Mouse (Mus musculus) NIH3T3 (cell line): Measurements from ENCODE around the gene Ly6g6c.
A peak's percentile ranks its signal among the peaks of the same experiment; 100 is the strongest.

Experiments used
- DNase-seq: peaks from one replicate; pipeline ENCODE4 v3.0.0-alpha.2; 2012; ENCODE audit warnings: low read depth

Gene Ly6g6c

GRCm38 (mm10) chr17:35064951-35065947 is at the start of gene Ly6g6c:
Gene Ly6g6c (plus strand): TSS chr17:35065388.
- DNase-seq, result no peak

GRCm38 (mm10) chr17:35016376-35016775 is 48.8 kb upstream of the Ly6g6c start, which contains the start of gene Vwa7:
Gene Vwa7 (plus strand): TSS chr17:35016579.
- peak; percentile 76 for DNase-seq

- DNase-seq, result no peak
Observed at GRCm38 (mm10) chr17:35016791-35017705, 48.1 kb upstream of the Ly6g6c start.

- no peak for DNase-seq
Observed at GRCm38 (mm10) chr17:35017706-35018030, 47.5 kb upstream of the Ly6g6c start.

GRCm38 (mm10) chr17:35018171-35018570 is 47.0 kb upstream of the Ly6g6c start:
- DNase-seq, result no peak

GRCm38 (mm10) chr17:35019894-35020293 is 45.3 kb upstream of the Ly6g6c start:
- DNase-seq, result no peak

- no peak for DNase-seq
Observed at GRCm38 (mm10) chr17:35020551-35020950, 44.6 kb upstream of the Ly6g6c start.

- DNase-seq, result peak; percentile 94
Observed at GRCm38 (mm10) chr17:35021163-35021808, 43.9 kb upstream of the Ly6g6c start.

GRCm38 (mm10) chr17:35021842-35022477 is 43.2 kb upstream of the Ly6g6c start:
- no peak for DNase-seq

- no peak for DNase-seq
Observed at GRCm38 (mm10) chr17:35022541-35023060, 42.6 kb upstream of the Ly6g6c start.

- DNase-seq, result no peak
Observed at GRCm38 (mm10) chr17:35023221-35023620, 42.0 kb upstream of the Ly6g6c start.

GRCm38 (mm10) chr17:35023756-35024155 is 41.4 kb upstream of the Ly6g6c start:
- DNase-seq, result peak; percentile 46

- DNase-seq, result no peak
Observed at GRCm38 (mm10) chr17:35024261-35024660, 40.9 kb upstream of the Ly6g6c start.

GRCm38 (mm10) chr17:35024691-35025488 is 40.3 kb upstream of the Ly6g6c start:
- DNase-seq, result peak; percentile 58

GRCm38 (mm10) chr17:35026206-35026605 is 39.0 kb upstream of the Ly6g6c start:
- no peak for DNase-seq

- DNase-seq, result peak; percentile 57
Observed at GRCm38 (mm10) chr17:35027277-35028068, 37.7 kb upstream of the Ly6g6c start, which contains the start of gene Sapcd1. Gene Sapcd1 (minus strand): TSS chr17:35028016.

GRCm38 (mm10) chr17:35028315-35028714 is 36.9 kb upstream of the Ly6g6c start:
- no peak for DNase-seq

GRCm38 (mm10) chr17:35029691-35030532 is 35.3 kb upstream of the Ly6g6c start:
- DNase-seq, result peak; percentile 53

GRCm38 (mm10) chr17:35031272-35031671 is 33.9 kb upstream of the Ly6g6c start:
- DNase-seq, result no peak
